Mouse (Mus musculus) ES-E14 (cell line): ENCODE data around the gene March2. TPM values are rescaled to one million over a fixed set of nuclear protein-coding genes. Genes with fewer than 3 reads are reported as not detected.

Experiments
- DNase-seq: peaks from one replicate; pipeline ENCODE4 v3.0.0-alpha.2; 2013; ENCODE audit warnings: low read depth, low spot score
- H3K27ac ChIP-seq: 2 replicates; pipeline ENCODE4 v1.5.1; 2012; ENCODE audit warnings: low read depth, mild to moderate bottlenecking, low read length, moderate library complexity, mixed read lengths; ENCODE audit not compliant: poor library complexity, insufficient read depth, severe bottlenecking
- H3K36me3 ChIP-seq: 2 replicates; pipeline ENCODE4 v1.6.1; 2012; ENCODE audit warnings: mild to moderate bottlenecking, low read length, moderate library complexity, mixed read lengths; ENCODE audit not compliant: control insufficient read depth, poor library complexity, insufficient read depth, severe bottlenecking
- H3K4me1 ChIP-seq, 2 experiments: fragments of 150-350 bp in 1 of 2; sonication (generic) in 1 of 2; 2 replicates each; pipeline ENCODE4 v1.6.1; 2012; ENCODE audit warnings: low read length in 2 of 2, mild to moderate bottlenecking in 1 of 2, mixed read lengths in 1 of 2; ENCODE audit not compliant: control insufficient read depth in 2 of 2, insufficient read depth in 2 of 2, poor library complexity in 1 of 2
- H3K4me3 ChIP-seq, 2 experiments: fragments of 150-350 bp in 1 of 2; sonication (generic) in 1 of 2; 2 replicates each; pipeline ENCODE4 v1.5.1; 2012; ENCODE audit warnings: low read length in 2 of 2, low read depth in 1 of 2, mild to moderate bottlenecking in 1 of 2, mixed read lengths in 1 of 2; ENCODE audit not compliant: insufficient read depth in 1 of 2, poor library complexity in 1 of 2, severe bottlenecking in 1 of 2
- H3K9ac ChIP-seq: 2 replicates; pipeline ENCODE4 v1.6.1; 2012; ENCODE audit warnings: low read depth, mild to moderate bottlenecking, low read length, mixed read lengths; ENCODE audit not compliant: poor library complexity, insufficient read depth, severe bottlenecking
- H3K9me3 ChIP-seq: fragments of 150-350 bp; sonication (generic); 2 replicates; pipeline ENCODE4 v1.6.1; 2012; ENCODE audit warnings: low read depth, mild to moderate bottlenecking, low read length; ENCODE audit not compliant: control insufficient read depth, insufficient read depth
- CHD2 ChIP-seq: IDR thresholded peaks from 2 replicates; pipeline ENCODE4 v1.6.1; 2014; ENCODE audit warnings: mild to moderate bottlenecking, low read depth, low read length, inconsistent platforms
- HCFC1 ChIP-seq: IDR thresholded peaks from 2 replicates; pipeline ENCODE4 v1.6.1; 2012; ENCODE audit warnings: low read length, inconsistent platforms, borderline replicate concordance; ENCODE audit not compliant: insufficient read depth
- MAFK ChIP-seq: IDR thresholded peaks from 2 replicates; pipeline ENCODE4 v1.6.1; 2014; ENCODE audit warnings: mild to moderate bottlenecking, low read depth, low read length, inconsistent platforms; ENCODE audit not compliant: insufficient read depth
- ZC3H11A ChIP-seq: IDR thresholded peaks from 2 replicates; pipeline ENCODE4 v1.6.1; 2012; ENCODE audit warnings: low read depth, mild to moderate bottlenecking, inconsistent platforms, low read length, borderline replicate concordance
- ZNF384 ChIP-seq: IDR thresholded peaks from 2 replicates; pipeline ENCODE4 v1.6.1; 2012; ENCODE audit warnings: low read depth, low read length, inconsistent platforms
- in situ Hi-C, 2 experiments: fragments of 600-800 bp; cut with MboI; formaldehyde crosslinking; loops; one replicate each; pipeline ENCODE4 v1.15.1; 2025; ENCODE audit warnings: low sequenced_read_pairs in 2 of 2, inconsistent platforms in 1 of 2; ENCODE audit not compliant: unreplicated experiment in 2 of 2
- total RNA-seq: library from RNA; depleted of rRNA; stranded (reverse); fragments of 300-350 nt; gene quantifications from 2 replicates; pipeline ENCODE4 v1.2.3, GENCODE M21; 2012

The March2 gene
- total RNA-seq, 1 experiment = 14.3 TPM

- no peak for DNase-seq
- no peak overlapping the region for H3K27ac ChIP-seq
- H3K4me1 ChIP-seq = no peaks in the 10 kb centered on the region
- H3K4me3 ChIP-seq = no peak overlapping the region
- peaks cover 9% of the 10 kb centered on the region for H3K36me3 ChIP-seq
- no peak for TF ChIP-seq ZC3H11A
- TF ChIP-seq ZNF384 = no peak
- TF ChIP-seq CHD2 = no peak
- TF ChIP-seq MAFK = no peak
- TF ChIP-seq HCFC1 = no peak
- no peaks in the 10 kb centered on the region for H3K9me3 ChIP-seq
- no peak overlapping the region for H3K9ac ChIP-seq
- in situ Hi-C loops = no loop called here
Observed at GRCm38 (mm10) chr17:33666813-33667212, 51.7 kb downstream of the March2 start.

GRCm38 (mm10) chr17:33649781-33650475 lies 68.5 kb downstream of the March2 start:
- no peaks in the 10 kb centered on the region for H3K9me3 ChIP-seq
- H3K9ac ChIP-seq = peak overlapping the region; percentile 22
- peaks cover 45% of the 10 kb centered on the region for H3K36me3 ChIP-seq
- H3K4me1 ChIP-seq = no peaks in the 10 kb centered on the region; a peak in 1 of 4 replicates
- in situ Hi-C loops = no loop called here
- TF ChIP-seq CHD2 (no peak), ZNF384 (no peak), ZC3H11A (no peak), MAFK (no peak), HCFC1 (no peak)
- peak overlapping the region; percentile 40 to 42; a peak in 3 of 4 replicates for H3K4me3 ChIP-seq
- no peak overlapping the region; the same call in 1 of the 2 replicates for H3K27ac ChIP-seq
- no peak for DNase-seq

- in situ Hi-C loops = no loop called here
- Histone ChIP-seq H3K9ac (no peak overlapping the region), H3K4me3 (no peak overlapping the region), H3K27ac (no peak overlapping the region), H3K4me1 (peaks cover under 1 to 2% of the 10 kb centered on the region in 2 experiments; a peak in 3 of 4 replicates), H3K9me3 (no peaks in the 10 kb centered on the region), H3K36me3 (peaks cover 38% of the 10 kb centered on the region)
- no peak for TF ChIP-seq ZC3H11A
- TF ChIP-seq HCFC1 = no peak
- TF ChIP-seq ZNF384 = no peak
- TF ChIP-seq CHD2 = no peak
- no peak for TF ChIP-seq MAFK
- no peak for DNase-seq
Observed at GRCm38 (mm10) chr17:33645073-33645472, 73.4 kb downstream of the March2 start.

GRCm38 (mm10) chr17:33644068-33644467 lies 74.4 kb downstream of the March2 start:
- no peak for DNase-seq
- in situ Hi-C loops = no loop called here
- Histone ChIP-seq H3K9me3 (no peaks in the 10 kb centered on the region), H3K4me1 (peaks cover 6 to 9% of the 10 kb centered on the region in 2 experiments; a peak in 3 of 4 replicates), H3K36me3 (peaks cover 28% of the 10 kb centered on the region), H3K27ac (no peak overlapping the region), H3K9ac (no peak overlapping the region), H3K4me3 (no peak overlapping the region)
- TF ChIP-seq HCFC1 (no peak), ZC3H11A (no peak), CHD2 (no peak), ZNF384 (no peak), MAFK (no peak)
